Mouse (Mus musculus) T-helper 2 cell (primary cell): ENCODE data around the gene Slc27a5.

Source experiments
- in situ Hi-C: fragments of 300-600 bp; cut with MboI, MseI; formaldehyde crosslinking; loops from one replicate; pipeline ENCODE4 v1.15.1; 2025; ENCODE audit warnings: high pct_unique_total_duplicates

The Slc27a5 gene

DNA sequence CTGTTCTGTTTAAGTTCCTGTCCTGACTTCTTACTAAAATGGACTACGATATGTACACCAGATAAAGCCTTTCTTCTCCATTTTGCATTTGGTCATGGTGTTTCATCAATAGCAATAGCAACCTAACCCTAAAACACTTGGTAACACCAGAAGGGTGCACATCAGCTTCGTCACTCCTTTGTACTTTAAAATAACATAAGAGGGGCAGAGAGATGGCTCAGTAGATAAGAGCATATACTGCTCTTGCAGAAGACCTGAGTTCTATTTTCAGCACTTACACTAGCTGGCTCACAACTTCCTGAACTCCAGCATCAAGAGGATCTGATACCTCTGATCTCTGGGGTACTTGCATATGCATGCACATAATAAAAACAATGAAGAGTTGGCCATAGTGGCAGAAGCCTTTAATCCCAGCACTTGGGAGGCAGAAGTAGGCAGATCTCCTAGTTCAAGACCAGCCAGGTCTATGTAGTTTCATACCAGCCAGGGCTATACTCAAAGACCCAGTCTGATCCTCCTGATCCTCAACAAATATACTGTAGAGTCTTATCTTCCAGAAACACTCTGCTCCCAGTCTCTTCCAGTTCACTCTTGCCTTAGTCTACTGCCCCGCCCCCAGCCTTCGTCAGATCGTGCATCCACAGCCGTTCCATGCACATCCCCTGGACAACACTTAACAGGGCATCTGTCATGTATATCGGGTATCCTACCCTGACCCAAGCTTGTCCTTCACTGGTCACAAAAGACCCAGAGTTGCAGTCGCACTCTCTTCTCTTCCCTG is 10.4 kb downstream of the Slc27a5 start:
- in situ Hi-C loops = no loop called here

DNA sequence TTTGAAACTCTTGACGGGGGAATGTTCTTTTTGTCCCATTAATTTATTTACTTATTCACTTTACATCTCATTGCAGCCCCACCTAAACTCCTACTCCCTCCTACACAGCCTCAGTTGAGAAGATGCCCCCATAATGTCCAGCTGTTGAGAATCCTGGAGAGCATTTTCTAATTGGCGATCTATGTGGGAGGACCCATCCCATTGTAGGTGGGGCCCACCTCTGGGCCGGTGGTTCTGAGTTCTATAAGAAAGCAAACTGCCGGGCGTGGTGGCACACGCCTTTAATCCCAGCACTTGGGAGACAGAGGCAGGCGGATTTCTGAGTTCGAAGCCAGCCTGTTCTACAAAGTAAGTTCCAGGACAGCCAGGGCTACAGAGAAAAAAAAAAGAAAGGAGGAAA is 11.1 kb downstream of the Slc27a5 start:
- in situ Hi-C loops = no loop called here

DNA sequence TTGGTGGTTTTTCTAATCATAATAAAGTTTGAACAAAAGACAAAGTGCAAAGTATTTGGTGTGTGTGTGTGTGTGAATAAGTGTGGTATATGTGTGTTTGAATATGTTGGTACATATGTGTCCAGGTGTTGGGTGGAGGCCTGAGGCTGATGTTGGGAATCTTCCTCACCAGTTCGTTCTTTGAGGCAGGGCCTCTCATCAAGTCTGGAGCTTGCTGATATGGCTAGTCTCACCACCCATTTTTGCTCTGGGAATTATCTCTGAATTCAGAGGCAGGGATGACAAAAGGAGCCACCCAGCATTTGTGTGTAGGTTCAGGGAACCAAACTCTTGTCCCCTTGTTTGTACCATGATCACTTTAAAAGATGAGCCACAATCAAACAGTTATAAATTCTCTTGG is 12.3 kb downstream of the Slc27a5 start:
- in situ Hi-C loops = no loop called here

DNA sequence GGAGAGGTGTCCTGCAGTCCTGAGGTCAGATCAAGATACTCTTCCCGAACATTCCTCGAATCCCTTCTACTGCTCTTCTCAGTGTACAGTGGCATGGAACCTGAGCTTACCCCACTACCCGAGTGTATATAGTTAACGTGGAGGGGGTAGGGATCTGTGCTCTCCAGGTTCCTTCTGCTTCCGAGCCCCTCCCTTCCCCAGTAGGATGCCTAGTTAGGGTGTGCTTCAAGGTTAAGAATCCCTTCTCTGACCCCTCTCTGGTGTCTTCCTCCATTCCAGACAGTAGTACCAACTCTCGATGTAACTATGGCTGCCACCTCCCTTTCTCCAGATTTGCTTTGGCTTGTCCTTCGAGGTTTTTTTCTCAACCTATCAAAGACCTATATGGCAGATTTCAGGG is 17.7 kb downstream of the Slc27a5 start:
- in situ Hi-C loops = no loop called here

DNA sequence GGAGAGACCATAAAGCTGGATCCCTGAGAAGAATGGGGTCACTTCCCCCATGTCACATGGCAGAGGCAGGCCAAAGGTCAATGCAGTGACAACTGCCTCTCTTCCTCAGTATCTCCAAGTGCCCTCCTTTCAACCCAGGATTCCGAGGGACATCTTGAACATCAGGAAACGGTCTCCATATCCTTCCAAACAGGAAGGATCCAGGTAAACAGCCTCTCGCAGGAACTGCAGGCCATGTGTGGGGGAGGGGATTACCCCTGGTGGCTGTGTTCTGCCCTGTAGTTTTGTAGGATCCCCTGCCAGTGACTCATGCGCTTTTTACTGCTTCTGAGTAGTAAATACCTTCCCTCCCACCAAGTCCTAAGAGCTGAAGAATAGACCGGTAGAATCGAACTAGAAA is 18.2 kb downstream of the Slc27a5 start:
- in situ Hi-C loops = loop anchor here (5.0 kb wide), 1 partner anchor 57 kb away; the partner anchor contains the start of gene Rps5

DNA sequence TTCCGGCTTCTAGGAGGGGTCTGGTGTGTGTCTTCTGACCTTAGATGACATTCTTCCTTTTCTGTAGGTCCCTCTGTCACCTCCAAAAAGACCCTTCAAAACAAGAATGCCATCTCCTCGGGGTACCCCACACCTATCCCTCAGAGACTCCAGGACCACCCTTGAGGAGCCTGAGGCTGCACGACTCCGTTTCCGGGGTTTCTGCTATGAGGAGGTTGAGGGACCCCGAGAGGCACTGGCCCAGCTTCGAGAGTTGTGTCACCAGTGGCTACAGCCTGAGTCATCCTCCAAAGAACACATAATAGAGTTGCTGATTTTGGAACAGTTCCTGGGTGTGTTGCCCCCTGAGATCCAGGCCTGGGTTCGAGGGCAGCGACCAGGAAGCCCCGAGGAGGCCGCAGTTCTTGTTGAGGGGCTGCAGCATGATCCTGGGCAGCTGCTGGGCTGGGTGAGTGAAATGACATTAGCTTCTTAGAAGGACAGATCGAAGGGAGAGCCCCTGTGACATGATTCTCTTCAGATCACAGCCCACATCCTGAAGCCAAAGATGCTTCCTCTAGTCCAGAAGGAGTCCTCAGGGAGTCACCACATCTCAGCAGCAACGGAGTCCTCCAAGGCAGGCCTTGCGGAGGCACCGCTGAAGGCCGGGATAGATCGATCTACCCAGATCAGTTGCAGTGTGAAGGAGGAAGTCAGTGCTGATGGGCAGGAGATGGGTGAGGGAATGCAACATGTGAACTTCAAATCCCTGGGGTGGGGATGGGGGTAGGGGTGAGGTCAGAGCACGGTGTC is 18.9 kb downstream of the Slc27a5 start:
- in situ Hi-C loops = loop anchor here (5.0 kb wide), 1 partner anchor 57 kb away; the partner anchor contains the start of gene Rps5

DNA sequence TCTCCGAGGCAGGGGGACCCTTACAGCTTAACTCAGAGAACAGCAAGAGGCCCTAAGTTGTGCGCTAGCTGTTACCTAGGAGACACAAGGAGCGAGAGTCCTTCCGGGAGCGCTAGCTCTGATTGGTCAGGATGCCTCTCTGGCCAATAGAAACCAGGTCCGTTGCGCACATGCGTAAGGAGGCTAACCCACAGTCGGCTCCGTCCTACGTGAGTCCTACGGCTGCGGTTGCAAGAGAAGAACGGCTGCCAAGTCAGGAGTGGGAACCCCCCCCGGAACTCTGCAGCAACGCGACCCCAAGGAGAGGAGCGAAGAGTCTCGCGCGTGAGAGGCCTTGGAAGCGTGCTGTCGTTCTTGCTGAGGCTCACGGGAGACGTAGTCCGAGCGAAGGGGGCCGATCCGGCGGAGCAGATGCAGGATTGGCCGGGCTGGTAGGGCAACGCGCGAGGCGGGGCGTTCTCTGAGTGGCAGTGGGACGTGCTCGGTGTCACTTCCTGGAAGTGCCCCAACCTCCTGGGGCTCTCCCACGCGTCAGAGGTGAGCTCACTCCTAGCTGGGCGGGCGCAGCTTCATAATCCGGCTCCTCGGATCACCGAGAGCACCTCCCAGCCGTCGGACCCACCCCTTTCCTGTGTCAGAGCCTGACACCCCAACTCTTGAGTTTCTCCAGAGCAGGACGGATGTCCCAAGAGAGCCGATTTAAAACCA is 20.2 kb downstream of the Slc27a5 start, which contains the start of gene Zfp446:
Gene Zfp446 (plus strand): TSS at position 167 of the 708 bp plus-strand sequence.
- in situ Hi-C loops = loop anchor here (5.0 kb wide), 1 partner anchor 56 kb away; the partner anchor contains the start of gene Rps5

DNA sequence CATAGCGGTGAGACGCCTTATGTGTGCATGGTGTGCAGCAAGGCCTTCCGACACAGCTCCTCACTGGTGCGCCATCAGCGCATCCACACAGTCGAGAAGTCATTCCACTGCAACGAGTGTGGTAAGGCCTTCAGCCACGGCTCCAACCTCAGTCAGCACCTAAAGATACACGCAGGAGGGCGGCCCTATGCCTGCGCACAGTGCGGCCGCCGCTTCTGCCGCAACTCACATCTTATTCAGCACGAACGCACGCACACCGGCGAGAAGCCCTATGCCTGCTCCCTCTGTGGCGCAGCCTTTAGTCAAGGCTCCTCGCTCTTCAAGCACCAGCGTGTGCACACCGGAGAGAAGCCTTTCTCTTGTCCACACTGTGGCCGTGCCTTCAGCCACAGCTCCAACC is 27.1 kb downstream of the Slc27a5 start:
- in situ Hi-C loops = no loop called here

DNA sequence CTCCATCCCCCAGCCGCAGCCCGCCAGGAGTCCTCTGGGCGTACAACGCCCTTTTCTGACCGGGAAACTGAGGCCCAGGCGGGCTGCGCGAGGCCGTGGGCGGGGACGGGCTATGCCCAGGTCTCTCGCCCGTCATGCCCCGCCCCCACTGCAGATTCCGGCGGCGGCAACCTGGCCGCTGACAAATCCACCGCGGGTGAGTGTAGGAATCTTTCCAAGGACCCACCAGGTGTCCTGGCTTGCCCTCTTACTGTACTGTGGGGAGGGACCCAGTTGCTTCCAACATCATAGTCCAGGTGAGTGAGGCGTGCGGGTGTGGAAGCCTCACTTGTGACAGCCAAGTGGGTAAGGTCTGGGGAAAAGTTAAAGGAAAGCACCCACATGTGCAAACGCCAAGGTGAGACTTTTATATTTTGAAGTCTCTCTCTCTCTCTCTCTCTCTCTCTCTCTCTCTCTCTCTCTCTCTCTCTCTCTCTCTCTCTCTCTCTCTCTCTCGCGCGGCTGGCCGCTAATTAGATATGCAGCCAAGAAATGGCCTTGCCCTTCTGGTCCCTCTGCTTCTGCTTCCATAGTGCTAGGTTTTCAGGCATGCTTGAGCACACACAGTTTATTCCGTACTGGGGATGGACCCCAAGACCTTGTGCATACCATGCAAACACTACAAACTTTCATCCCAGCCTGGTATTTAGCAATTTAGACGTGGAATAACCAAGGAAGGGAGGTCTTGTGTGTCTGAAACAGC is 31.7 kb downstream of the Slc27a5 start:
- in situ Hi-C loops = no loop called here

DNA sequence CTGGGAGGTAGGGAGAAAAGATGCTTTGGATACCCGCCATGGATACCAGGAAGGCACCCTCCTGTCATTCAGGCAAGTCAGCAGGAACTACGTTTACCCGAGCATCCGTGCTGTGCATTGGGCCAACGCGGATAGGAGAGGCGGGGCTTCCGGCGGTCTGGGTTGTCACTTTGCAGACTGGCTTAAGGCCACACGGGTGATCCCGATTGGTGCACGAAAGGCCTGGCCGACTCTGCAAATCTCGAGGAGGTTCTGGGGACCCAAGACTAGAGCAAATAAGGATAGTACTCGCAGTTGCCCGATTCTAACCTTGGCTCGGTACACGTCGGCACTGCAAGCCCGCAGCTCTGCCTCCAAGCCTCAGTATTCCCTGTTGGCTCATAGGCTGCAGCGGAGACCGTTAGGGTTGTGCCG is 32.3 kb downstream of the Slc27a5 start, which contains the start of gene Zfp324:
Gene Zfp324 (plus strand): TSS at position 161 of the 414 bp plus-strand sequence.
- in situ Hi-C loops = no loop called here

DNA sequence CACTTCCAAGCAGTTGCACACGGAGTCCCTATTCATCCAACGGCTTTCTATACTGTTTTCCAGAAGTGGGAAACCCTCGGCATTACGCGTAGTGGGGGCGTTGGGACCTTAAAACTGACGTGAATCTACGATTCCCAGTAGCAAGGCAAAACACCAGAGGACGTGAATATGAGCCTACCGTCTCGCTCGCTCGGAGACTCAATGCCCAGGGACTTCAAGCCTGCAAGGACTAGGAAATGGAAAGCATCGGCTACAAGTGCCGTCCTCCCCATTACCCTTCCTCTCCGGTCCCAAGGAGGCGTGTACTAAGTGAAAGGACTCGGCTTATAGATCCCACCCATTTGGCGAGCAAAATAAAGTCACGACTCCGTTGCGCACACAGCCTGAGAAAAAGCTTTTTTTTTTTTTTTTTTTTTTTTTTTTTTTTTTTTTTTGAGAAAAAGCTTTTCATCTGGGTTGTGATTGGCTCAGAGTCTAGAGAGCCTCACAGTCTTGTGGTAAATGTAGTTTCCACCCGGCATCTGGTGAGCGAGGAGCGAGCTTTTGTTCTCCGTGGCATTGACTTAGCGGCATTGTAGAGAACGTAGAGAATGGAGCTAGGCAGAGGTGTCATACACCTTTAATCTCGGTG is 36.4 kb downstream of the Slc27a5 start:
- in situ Hi-C loops = no loop called here

DNA sequence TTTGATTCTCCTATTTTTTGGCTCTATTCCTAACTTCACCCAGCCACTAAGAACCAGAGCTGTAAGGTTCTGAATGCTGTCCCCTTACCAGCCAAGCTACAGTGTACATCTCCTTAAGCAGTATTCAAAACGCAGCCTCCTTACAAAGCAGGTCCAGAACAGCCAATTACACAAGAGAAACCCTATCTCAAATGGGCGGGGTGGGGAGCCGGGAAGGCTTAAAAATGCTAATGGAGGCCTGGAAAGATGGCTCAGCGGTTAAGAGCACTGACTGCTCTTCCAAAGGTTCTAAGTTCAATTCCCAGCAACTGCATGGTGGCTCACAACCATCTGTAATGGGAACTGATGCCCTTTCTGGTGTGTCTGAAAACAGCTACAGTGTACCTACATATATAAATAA is 38.3 kb downstream of the Slc27a5 start:
- in situ Hi-C loops = no loop called here

DNA sequence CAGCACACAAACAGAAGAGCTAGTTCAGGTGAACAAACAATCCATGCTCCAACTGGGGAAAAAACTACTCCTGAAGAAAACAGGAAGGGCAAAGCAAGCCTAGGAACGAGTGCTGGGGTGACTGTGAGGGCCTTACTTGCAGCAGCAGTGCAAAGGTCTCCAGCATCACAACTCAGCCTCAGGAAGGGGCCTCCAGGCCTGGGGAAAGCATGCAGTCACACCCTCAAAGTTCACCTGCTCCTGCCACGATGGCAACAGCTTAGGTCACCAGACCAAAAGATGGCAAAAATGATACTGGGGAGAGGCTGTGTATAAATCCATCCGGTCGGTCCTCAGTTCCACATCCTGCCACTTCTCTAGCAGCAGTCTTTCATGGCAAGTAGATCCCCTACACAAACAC is 39.0 kb downstream of the Slc27a5 start:
- in situ Hi-C loops = no loop called here

DNA sequence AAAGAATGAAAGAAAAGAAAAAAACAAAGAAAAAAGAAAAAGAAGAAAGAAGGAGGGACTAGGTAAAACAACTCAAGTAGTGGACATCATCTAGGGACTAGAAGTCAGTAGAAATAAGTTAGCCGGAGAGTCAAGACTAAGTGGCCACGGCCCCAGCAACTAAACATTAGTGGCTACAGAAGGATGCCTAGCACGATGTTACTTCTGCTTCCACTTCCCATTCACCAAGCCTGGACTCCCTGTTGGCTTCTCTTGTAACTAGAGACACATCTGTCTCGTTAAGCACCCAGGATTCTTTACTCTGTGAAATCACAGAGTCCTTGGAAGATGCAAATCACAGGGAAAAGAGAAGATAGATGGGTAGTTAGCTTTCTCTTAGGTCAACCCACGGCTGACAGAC is 40.5 kb downstream of the Slc27a5 start:
- in situ Hi-C loops = no loop called here

DNA sequence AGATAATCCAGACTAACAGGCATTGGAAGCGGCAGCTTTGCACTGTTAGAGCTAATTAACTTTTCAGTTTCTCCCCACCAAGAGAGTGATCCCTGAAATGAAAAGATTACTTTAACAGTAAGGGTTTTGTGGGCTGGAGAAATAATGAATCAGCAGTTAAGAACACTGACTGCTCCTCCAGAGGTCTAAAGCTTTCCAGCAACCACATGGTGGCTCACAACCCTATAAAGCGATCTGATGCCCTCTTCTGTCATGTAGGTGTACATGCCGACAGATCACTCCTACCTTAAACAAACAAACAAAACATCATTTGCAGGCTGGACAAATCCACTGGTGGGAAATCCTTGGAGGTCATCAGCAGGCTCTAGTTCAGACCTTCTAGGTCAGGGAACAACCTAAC is 43.1 kb downstream of the Slc27a5 start:
- in situ Hi-C loops = no loop called here

DNA sequence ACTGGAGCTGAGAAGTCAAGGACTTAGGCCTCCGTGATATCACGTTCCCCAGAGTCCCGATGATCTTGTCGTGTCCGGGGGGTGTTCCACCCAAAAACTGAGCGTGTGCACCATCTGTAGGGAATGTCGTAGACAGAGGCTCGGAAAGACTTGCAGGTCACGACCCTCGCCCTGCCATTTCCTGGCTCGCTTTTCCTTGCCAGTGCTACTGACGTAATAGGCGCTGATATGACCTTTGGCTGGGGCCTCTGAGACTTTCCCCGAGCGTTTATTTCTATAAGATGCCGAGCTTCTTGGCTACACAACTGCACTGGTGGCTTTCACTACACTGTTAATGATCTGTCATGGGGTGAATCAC is 48.1 kb downstream of the Slc27a5 start:
- in situ Hi-C loops = no loop called here

DNA sequence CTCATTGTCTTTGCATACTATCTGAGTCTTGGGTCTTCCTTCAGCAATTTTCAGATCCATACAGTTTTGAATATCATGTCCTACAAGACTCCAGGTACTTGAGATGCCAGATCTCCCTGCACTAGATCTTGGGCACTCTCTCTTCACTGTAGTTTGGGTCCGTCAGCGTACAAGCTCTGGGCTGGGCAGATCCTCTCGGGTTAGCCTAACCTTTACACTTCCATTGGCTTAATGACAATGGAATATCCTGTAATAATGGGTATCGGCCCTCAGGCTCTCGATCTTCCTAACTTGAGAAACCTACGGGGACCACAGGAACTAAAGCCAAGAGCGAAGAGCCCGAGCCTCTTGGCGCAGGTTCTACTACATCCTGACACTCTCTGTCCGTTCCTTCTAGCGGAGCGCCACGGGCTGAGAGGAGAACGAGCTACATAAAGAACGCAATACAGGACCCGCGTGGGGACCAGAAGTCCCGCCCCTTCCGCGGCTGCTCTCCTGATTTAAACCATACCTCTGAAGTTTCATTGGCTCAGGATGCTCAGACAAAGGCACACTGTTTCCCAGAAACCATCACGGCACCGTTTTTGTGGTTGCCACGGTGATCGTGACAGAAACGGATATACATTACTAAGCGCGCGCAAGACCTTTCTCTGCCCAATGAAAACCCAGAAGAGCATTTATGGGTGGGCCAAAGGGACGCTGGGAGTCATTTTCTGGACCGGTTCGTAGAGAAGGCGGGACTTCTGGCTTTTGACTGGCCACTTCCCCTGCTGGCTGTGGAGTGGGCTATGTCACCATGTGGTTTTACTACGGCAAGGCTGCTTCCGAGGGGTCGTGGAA is 48.7 kb downstream of the Slc27a5 start:
- in situ Hi-C loops = no loop called here

DNA sequence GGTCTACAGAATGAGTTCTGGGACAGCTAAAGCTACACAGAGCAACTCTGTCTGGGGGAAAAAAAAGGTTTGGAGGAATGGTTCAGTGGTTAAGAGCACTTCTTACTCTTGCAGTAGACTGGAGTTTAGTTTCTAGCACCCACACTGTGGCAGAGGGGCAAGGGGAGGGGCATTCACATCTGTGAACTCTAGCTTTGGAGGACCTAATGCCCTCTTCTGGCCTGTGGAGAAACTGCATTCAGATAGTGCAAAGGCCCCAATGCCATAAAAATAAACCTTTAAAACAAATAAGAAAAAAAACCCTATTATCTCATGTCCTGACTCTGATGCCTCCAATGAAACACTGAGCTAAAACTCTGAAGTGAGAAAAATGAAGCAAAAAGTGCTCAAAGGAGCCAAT is 54.5 kb downstream of the Slc27a5 start:
- in situ Hi-C loops = no loop called here

DNA sequence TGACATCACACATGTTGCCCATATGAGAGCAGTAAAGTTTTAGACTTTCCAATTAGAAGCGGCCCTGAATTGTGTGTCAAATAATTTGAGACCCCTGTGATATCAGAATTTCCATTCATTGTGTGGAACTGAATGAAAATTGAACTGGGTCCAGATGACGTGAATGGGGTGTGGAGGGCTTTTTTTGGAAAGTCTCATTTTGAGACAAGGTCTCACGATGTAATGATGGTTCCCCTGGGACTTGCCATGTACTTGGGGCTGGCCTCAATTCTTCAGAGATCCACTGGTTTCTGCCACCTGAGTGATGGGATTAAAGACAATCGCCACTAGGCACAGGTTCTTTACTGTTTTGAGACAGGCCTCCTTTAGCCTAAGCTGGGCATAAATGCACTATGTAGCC is 57.4 kb downstream of the Slc27a5 start:
- in situ Hi-C loops = no loop called here
